Mouse (Mus musculus): ENCODE data around the gene Slu7. TPM values are rescaled to one million over a fixed set of nuclear protein-coding genes. Genes with fewer than 3 reads are reported as not detected.

The Slu7 gene
- polyA plus RNA-seq, 1 experiment from 2014 or later: 56.0 TPM

DNA sequence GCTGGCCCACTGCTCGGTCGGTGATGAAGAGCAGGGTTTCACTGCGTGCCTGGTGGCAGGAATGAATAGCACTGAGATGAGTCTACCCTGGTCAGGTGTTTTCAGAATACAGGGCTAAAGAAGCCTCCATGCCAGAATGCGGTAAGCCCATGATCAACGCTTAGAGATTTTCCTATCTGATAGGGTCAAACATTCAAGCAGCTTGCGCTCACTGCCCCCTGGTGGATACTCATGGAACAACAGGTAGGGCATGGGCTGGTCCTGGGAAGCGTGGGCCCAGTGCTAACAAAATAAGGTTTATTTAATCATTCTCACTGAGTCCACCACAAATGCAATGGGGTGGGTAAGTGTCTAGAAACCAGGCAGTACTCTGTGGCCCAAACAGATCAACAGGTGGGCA is 59.1 kb downstream of the Slu7 start:
- Histone ChIP-seq H3K27me3 (replicated peaks; ENCODE audit: insufficient read depth, low read length) (no peaks in the 10 kb centered on the region), H3K4me3 (ENCODE audit: low read depth, low read length) (no peak overlapping the region), H3K4me1 (ENCODE audit: insufficient read depth, low read depth, low read length) (no peaks in the 10 kb centered on the region), H3K4me2 (replicated peaks; ENCODE audit: low read depth, low read length) (no peak overlapping the region), H3K9ac (replicated peaks; ENCODE audit: low read depth) (no peak overlapping the region), H3K27ac (ENCODE audit: low read length) (no peak overlapping the region), H3K36me3 (ENCODE audit: insufficient read depth, low read length) (no peaks in the 10 kb centered on the region), H3K9me3 (ENCODE audit: low read length) (no peaks in the 10 kb centered on the region)
- peak; percentile 54 for DNase-seq (ENCODE audit: low spot score)
- peak; percentile 38 for ATAC-seq
- 33% methylated on average over 7 of the region's 7 CpGs for WGBS
- TF ChIP-seq CTCF (IDR thresholded peaks at IDR 0.05) (peak; percentile 99), EP300 (IDR thresholded peaks at IDR 0.05) (no peak)

- 27% methylated on average over 6 of the region's 6 CpGs for WGBS
- H3K4me2 ChIP-seq (replicated peaks; ENCODE audit: low read depth, low read length): no peak overlapping the region
- no peaks in the 10 kb centered on the region for H3K9me3 ChIP-seq (ENCODE audit: low read length)
- H3K9ac ChIP-seq (replicated peaks; ENCODE audit: low read depth): no peak overlapping the region
- DNase-seq (ENCODE audit: low spot score) (peak; percentile 79), ATAC-seq (peak; percentile 37)
- H3K4me1 ChIP-seq (ENCODE audit: insufficient read depth, low read depth, low read length): no peaks in the 10 kb centered on the region
- H3K36me3 ChIP-seq (ENCODE audit: insufficient read depth, low read length): no peaks in the 10 kb centered on the region
- peak; percentile 92 for TF ChIP-seq CTCF (IDR thresholded peaks at IDR 0.05)
- TF ChIP-seq EP300 (IDR thresholded peaks at IDR 0.05): no peak
- H3K27ac ChIP-seq (ENCODE audit: low read length): no peak overlapping the region
- no peaks in the 10 kb centered on the region for H3K27me3 ChIP-seq (replicated peaks; ENCODE audit: insufficient read depth, low read length)
- H3K4me3 ChIP-seq (ENCODE audit: low read depth, low read length): no peak overlapping the region
Measured at GRCm38 (mm10) chr11:43493815-43494409, 60.4 kb downstream of the Slu7 start.

GRCm38 (mm10) chr11:43495037-43495436 is 61.5 kb downstream of the Slu7 start:
- Histone ChIP-seq H3K27ac (ENCODE audit: low read length) (no peak overlapping the region), H3K4me3 (ENCODE audit: low read depth, low read length) (no peak overlapping the region), H3K4me2 (replicated peaks; ENCODE audit: low read depth, low read length) (no peak overlapping the region), H3K9me3 (ENCODE audit: low read length) (no peaks in the 10 kb centered on the region), H3K4me1 (ENCODE audit: insufficient read depth, low read depth, low read length) (no peaks in the 10 kb centered on the region), H3K36me3 (ENCODE audit: insufficient read depth, low read length) (no peaks in the 10 kb centered on the region), H3K9ac (replicated peaks; ENCODE audit: low read depth) (no peak overlapping the region), H3K27me3 (replicated peaks; ENCODE audit: insufficient read depth, low read length) (no peaks in the 10 kb centered on the region)
- TF ChIP-seq EP300 (IDR thresholded peaks at IDR 0.05): no peak
- peak; percentile 53 for TF ChIP-seq CTCF (IDR thresholded peaks at IDR 0.05)
- no peak for DNase-seq (ENCODE audit: low spot score)
- 54% methylated on average over 8 of the region's 8 CpGs for WGBS
- ATAC-seq: no peak

DNA sequence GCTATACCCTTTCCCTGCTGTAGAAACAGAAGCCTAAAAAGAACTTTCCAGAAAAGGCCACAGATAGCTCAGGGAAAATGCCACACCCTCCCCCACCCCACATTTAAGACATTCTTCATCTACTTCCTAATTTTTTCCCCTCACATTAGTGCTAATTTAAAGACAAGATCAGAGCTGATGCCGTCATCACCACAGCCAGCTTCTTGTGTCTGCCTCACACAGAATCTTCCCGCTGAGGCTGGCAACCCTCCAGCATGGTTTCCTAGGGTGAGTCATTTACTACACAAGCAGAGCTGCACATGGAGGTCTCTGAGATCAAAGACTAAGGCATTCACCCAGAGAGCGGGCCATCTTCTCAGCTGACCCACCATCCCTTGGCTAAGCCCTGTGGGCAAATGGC is 62.0 kb downstream of the Slu7 start:
- Histone ChIP-seq H3K4me3 (ENCODE audit: low read depth, low read length) (no peak overlapping the region), H3K4me2 (replicated peaks; ENCODE audit: low read depth, low read length) (no peak overlapping the region), H3K36me3 (ENCODE audit: insufficient read depth, low read length) (no peaks in the 10 kb centered on the region), H3K27ac (ENCODE audit: low read length) (no peak overlapping the region), H3K9me3 (ENCODE audit: low read length) (no peaks in the 10 kb centered on the region), H3K9ac (replicated peaks; ENCODE audit: low read depth) (no peak overlapping the region), H3K4me1 (ENCODE audit: insufficient read depth, low read depth, low read length) (no peaks in the 10 kb centered on the region), H3K27me3 (replicated peaks; ENCODE audit: insufficient read depth, low read length) (no peaks in the 10 kb centered on the region)
- TF ChIP-seq CTCF (IDR thresholded peaks at IDR 0.05): no peak
- TF ChIP-seq EP300 (IDR thresholded peaks at IDR 0.05): no peak
- ATAC-seq: peak; percentile 67
- WGBS: 26% methylated on average over 3 of the region's 3 CpGs
- peak; percentile 49 for DNase-seq (ENCODE audit: low spot score)

Other genes starting within 250 kb of the Slu7 start
- gene Pttg1, start 7.5 kb upstream of the Slu7 start, polyA plus RNA-seq (2015; fragmentation: Nextera tagmentation; extraction: Ambion mirVana): 124 and 130 TPM in 2 replicates
- gene C1qtnf2, start 40.5 kb downstream of the Slu7 start, polyA plus RNA-seq (2015; fragmentation: Nextera tagmentation; extraction: Ambion mirVana): 9.2 and 10.2 TPM in 2 replicates
- gene Ccnjl, start 95.0 kb downstream of the Slu7 start, polyA plus RNA-seq (2015; fragmentation: Nextera tagmentation; extraction: Ambion mirVana): 6.5 and 9.4 TPM in 2 replicates
- 2.9 and 3.9 TPM in 2 replicates for gene 4933415A04Rik, start 153.3 kb downstream of the Slu7 start, polyA plus RNA-seq (2015; fragmentation: Nextera tagmentation; extraction: Ambion mirVana)
- gene Fabp6, start 167.8 kb downstream of the Slu7 start, polyA plus RNA-seq (2015; fragmentation: Nextera tagmentation; extraction: Ambion mirVana): 0.47 TPM in 1 of 2 replicates, not detected in the other
- gene Pwwp2a, start 248.3 kb downstream of the Slu7 start, polyA plus RNA-seq (2015; fragmentation: Nextera tagmentation; extraction: Ambion mirVana): 14.2 and 17.0 TPM in 2 replicates